Mouse (Mus musculus) embryonic facial prominence, embryonic 15.5 days (tissue): ENCODE data around the gene Hmg20b. TPM values are rescaled to one million over a fixed set of nuclear protein-coding genes. Genes with fewer than 3 reads are reported as not detected.

Experiments used
- ATAC-seq: fragments of 200-750 bp; cut with Nextera tagmentation; 2 replicates; pipeline ENCODE4 v1.8.0; 2017; ENCODE audit warnings: low read depth, moderate TSS enrichment; ENCODE audit not compliant: insufficient number of reproducible peaks, low FRiP score, low TSS enrichment
- H3K27ac ChIP-seq: fragments of 300-500 bp; sonication (generic); replicated peaks from 2 replicates; pipeline ENCODE4 v1.5.1; 2015; ENCODE audit warnings: mild to moderate bottlenecking, inconsistent platforms
- H3K27me3 ChIP-seq: fragments of 300-500 bp; sonication (generic); 2 replicates; pipeline ENCODE4 v1.6.1; 2015; ENCODE audit warnings: inconsistent platforms
- H3K36me3 ChIP-seq: fragments of 300-500 bp; sonication (generic); 2 replicates; pipeline ENCODE4 v1.6.1; 2015; ENCODE audit warnings: mild to moderate bottlenecking, inconsistent platforms
- H3K4me1 ChIP-seq: fragments of 300-500 bp; sonication (generic); 2 replicates; pipeline ENCODE4 v1.6.1; 2015; ENCODE audit warnings: inconsistent platforms
- H3K4me2 ChIP-seq: fragments of 300-500 bp; sonication (generic); replicated peaks from 2 replicates; pipeline ENCODE4 v1.6.1; 2015; ENCODE audit warnings: mild to moderate bottlenecking, inconsistent platforms
- H3K4me3 ChIP-seq: fragments of 300-500 bp; sonication (generic); replicated peaks from 2 replicates; pipeline ENCODE4 v1.5.1; 2015; ENCODE audit warnings: mild to moderate bottlenecking, inconsistent platforms
- H3K9ac ChIP-seq: fragments of 300-500 bp; sonication (generic); 2 replicates; pipeline ENCODE4 v1.6.1; 2015; ENCODE audit warnings: inconsistent platforms
- H3K9me3 ChIP-seq: fragments of 300-500 bp; sonication (generic); replicated peaks from 2 replicates; pipeline ENCODE4 v1.6.1; 2016; ENCODE audit warnings: inconsistent platforms
- WGBS: fragments of 180-500 bp; shearing (Covaris S2); methylation state at CpG from one replicate; pipeline ENCODE4 v1.1.7; 2015; 5-methylcytosine and 5-hydroxymethylcytosine counted together
- microRNA-seq: library from miRNA; unstranded; fragments of <30 nt; microRNA quantifications from one replicate; pipeline ENCODE4, GENCODE M21; 2016; ENCODE audit warnings: borderline number of aligned reads
- polyA plus RNA-seq: library from polyadenylated mRNA; unstranded; fragments of >200 nt; fragmentation: Nextera tagmentation; extraction: Ambion mirVana; gene quantifications from 2 replicates; pipeline ENCODE4 v1.2.1, GENCODE M21; 2015

The Hmg20b gene
- polyA plus RNA-seq, 1 experiment from 2014 or later = 96.1 TPM

- H3K4me3 ChIP-seq = no peak overlapping the region
- peaks cover 30% of the 10 kb centered on the region for H3K4me1 ChIP-seq
- no peaks in the 10 kb centered on the region for H3K27me3 ChIP-seq
- no peak overlapping the region for H3K9ac ChIP-seq
- 0 out of 2 replicates have a peak overlapping the region, but pooled peaks have one; percentile 3 for H3K27ac ChIP-seq
- H3K9me3 ChIP-seq = no peaks in the 10 kb centered on the region
- 41% methylated on average over 14 of the region's 14 CpGs for WGBS
- no peak for ATAC-seq
- peaks cover 23% of the 10 kb centered on the region for H3K36me3 ChIP-seq
- no peak overlapping the region; the same call in 1 of the 2 replicates for H3K4me2 ChIP-seq
These were observed 47.5 kb downstream of the Hmg20b start for GRCm38 (mm10) chr10:81302781-81303218.

- Histone ChIP-seq H3K4me2 (no peak overlapping the region), H3K36me3 (peaks cover 18% of the 10 kb centered on the region), H3K4me3 (no peak overlapping the region), H3K4me1 (peaks cover 33% of the 10 kb centered on the region), H3K27me3 (no peaks in the 10 kb centered on the region), H3K27ac (0 out of 2 replicates have a peak overlapping the region, but pooled peaks have one; percentile 3), H3K9me3 (no peaks in the 10 kb centered on the region), H3K9ac (no peak overlapping the region)
- 62% methylated on average over 4 of the region's 4 CpGs for WGBS
- no peak for ATAC-seq
These were observed 48.0 kb downstream of the Hmg20b start for GRCm38 (mm10) chr10:81302288-81302687.

- Histone ChIP-seq H3K9ac (no peak overlapping the region), H3K9me3 (no peaks in the 10 kb centered on the region), H3K27ac (no peak overlapping the region), H3K4me2 (no peak overlapping the region), H3K4me1 (peaks cover 37% of the 10 kb centered on the region), H3K36me3 (peaks cover 9% of the 10 kb centered on the region), H3K4me3 (no peak overlapping the region), H3K27me3 (no peaks in the 10 kb centered on the region)
- WGBS = 80% methylated on average over 9 of the region's 9 CpGs
- no peak for ATAC-seq
These were observed 49.0 kb downstream of the Hmg20b start for GRCm38 (mm10) chr10:81301321-81301720.

DNA sequence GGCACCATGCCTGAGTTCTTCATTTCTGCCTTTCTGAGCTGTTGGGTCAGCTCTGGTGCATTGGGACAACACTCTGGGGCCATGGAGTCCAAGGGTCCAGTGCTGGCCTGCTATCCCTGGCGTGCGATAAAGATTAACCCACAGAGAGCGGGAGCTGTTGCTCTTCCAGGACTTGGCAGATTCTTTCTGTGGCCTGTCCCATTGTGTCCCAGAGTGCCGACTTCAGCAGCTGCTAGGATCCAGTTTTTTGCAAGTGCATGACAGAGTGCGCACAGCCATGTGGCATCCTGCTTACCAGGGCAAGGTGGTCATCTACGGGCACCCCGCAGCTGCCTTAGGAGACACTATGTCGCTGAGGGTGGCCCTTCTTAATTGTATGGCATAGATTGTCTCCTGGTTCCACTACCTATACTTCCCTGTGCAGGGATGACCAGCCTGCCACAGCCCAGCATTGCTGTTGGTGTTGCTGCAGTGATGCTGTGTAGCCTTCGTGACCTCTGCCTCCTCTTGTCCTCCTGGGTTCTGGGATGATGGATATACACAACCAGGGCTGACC is 49.9 kb downstream of the Hmg20b start:
- Histone ChIP-seq H3K27me3 (no peaks in the 10 kb centered on the region), H3K36me3 (no peaks in the 10 kb centered on the region), H3K4me1 (peaks cover 43% of the 10 kb centered on the region), H3K4me2 (no peak overlapping the region), H3K4me3 (no peak overlapping the region), H3K27ac (no peak overlapping the region), H3K9ac (no peak overlapping the region), H3K9me3 (no peaks in the 10 kb centered on the region)
- no peak for ATAC-seq
- WGBS = 86% methylated on average over 9 of the region's 9 CpGs

- Histone ChIP-seq H3K4me3 (no peak overlapping the region), H3K9me3 (no peaks in the 10 kb centered on the region), H3K27ac (no peak overlapping the region), H3K4me1 (peaks cover 49% of the 10 kb centered on the region), H3K4me2 (no peak overlapping the region), H3K9ac (no peak overlapping the region), H3K27me3 (no peaks in the 10 kb centered on the region), H3K36me3 (no peaks in the 10 kb centered on the region)
- 85% methylated on average over 14 of the region's 14 CpGs for WGBS
- no peak for ATAC-seq
These were observed 50.5 kb downstream of the Hmg20b start for GRCm38 (mm10) chr10:81299585-81300351.

DNA sequence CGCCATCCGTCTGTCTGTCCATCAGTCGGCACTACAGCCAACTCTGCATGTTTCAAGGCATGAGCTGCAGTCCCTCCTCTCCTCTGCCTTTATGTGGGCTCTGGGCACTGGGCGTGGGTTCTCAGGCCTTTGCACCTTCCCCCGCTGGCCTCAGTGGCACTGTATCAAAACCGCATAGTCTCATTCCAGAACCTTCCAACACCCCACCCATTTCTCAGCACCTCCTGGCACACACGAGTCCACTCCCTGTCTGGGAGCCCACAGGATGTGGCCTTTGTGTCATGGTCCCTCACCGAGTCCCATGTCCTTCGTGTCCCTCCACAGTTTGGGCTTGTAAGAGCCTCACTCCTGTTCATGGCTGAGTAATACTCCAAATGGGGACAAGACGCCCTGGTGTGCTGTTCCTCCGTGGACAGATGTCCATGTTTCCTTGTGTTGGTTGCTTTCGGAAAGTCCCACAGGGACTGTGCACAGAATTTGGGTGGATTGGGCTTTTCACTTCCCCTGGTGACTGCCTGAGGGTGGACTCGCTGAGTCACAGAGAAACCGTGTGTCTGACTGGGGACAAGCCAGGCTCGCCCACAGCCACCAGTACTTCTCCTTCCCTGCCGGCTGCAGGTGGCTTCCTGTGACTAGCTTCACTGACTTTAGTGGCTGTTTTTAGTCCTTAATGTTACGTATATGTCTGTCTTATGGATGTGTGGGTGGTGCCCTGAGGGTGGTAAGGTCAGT is 51.7 kb downstream of the Hmg20b start:
- H3K9me3 ChIP-seq = no peaks in the 10 kb centered on the region
- H3K27me3 ChIP-seq = no peaks in the 10 kb centered on the region
- H3K4me1 ChIP-seq = peaks cover 60% of the 10 kb centered on the region
- H3K9ac ChIP-seq = no peak overlapping the region
- H3K4me3 ChIP-seq = no peak overlapping the region
- ATAC-seq = no peak
- H3K36me3 ChIP-seq = no peaks in the 10 kb centered on the region
- WGBS = 93% methylated on average over 17 of the region's 17 CpGs
- no peak overlapping the region for H3K4me2 ChIP-seq
- H3K27ac ChIP-seq = no peak overlapping the region

DNA sequence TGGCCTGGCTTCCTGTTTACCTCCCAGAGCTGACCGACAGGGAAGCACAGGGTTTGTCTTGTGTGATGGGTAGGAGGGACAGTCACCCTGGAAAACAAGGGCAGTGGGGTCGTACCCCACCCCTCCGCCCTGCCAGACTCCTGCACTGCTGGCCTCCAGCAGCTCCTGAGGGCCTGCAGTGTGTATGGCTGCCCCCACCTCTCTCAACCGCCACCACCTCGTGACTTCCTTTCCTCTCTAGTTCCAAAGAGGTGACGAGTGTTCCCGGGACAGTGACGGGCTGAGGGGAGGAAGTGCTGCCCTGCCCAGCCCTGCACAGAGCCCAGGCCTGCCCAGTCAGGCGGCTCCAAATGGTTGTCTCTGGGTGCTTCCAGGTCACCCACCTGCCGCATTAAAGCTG is 52.4 kb downstream of the Hmg20b start:
- no peak for ATAC-seq
- no peak overlapping the region for H3K4me2 ChIP-seq
- H3K4me1 ChIP-seq = peaks cover 56% of the 10 kb centered on the region
- H3K27ac ChIP-seq = peak overlapping the region; percentile 17; the same call in 1 of the 2 replicates
- 54% methylated on average over 10 of the region's 10 CpGs for WGBS
- H3K4me3 ChIP-seq = no peak overlapping the region
- no peaks in the 10 kb centered on the region for H3K27me3 ChIP-seq
- H3K9ac ChIP-seq = no peak overlapping the region
- no peaks in the 10 kb centered on the region for H3K9me3 ChIP-seq
- no peaks in the 10 kb centered on the region for H3K36me3 ChIP-seq

DNA sequence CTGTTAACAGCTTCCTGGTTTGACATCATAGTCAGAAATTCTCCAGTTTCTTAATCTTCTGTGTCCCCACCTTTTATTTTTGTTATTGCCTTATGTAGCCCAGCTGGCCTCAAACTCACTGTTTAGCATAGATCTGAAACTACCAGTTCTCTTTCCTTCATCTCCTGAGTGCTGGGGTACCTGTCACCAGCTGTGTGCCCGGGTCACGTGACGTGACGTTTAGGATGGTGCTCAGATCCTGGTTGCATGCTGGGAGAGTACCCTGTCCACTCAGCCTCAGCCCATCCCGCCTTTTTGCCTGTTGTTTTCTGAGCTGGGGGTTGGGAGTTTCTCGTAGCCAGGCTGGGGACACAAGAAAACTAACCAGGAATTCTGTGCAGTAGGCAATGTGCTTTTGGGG is 53.0 kb downstream of the Hmg20b start:
- H3K9me3 ChIP-seq = no peaks in the 10 kb centered on the region
- H3K4me2 ChIP-seq = no peak overlapping the region
- no peak for ATAC-seq
- 80% methylated on average over 6 of the region's 6 CpGs for WGBS
- no peak overlapping the region for H3K9ac ChIP-seq
- 0 out of 2 replicates have a peak overlapping the region, but pooled peaks have one; percentile 17 for H3K27ac ChIP-seq
- no peaks in the 10 kb centered on the region for H3K27me3 ChIP-seq
- no peak overlapping the region for H3K4me3 ChIP-seq
- peaks cover 50% of the 10 kb centered on the region for H3K4me1 ChIP-seq
- no peaks in the 10 kb centered on the region for H3K36me3 ChIP-seq

Small RNA genes lying within 50 kb of the gene (microRNA-seq; reads per million reads assigned to microRNA genes)
- not detected for gene Mir6913

Other genes with a start within 250 kb of the Hmg20b start
- 189 and 197 TPM in 2 replicates for gene Map2k2, start 244.6 kb downstream of the Hmg20b start, polyA plus RNA-seq
- gene Zbtb7a, start 215.3 kb downstream of the Hmg20b start, polyA plus RNA-seq = 57.6 and 59.4 TPM in 2 replicates
- gene Pias4, start 182.6 kb downstream of the Hmg20b start, polyA plus RNA-seq = 52.0 and 52.7 TPM in 2 replicates
- 654 and 688 TPM in 2 replicates for gene Eef2, start 173.8 kb downstream of the Hmg20b start, polyA plus RNA-seq
- 65.4 and 67.7 TPM in 2 replicates for gene Dapk3, start 167.5 kb downstream of the Hmg20b start, polyA plus RNA-seq
- 0.13 and 0.21 TPM in 2 replicates for gene 4930442H23Rik, start 166.6 kb downstream of the Hmg20b start, polyA plus RNA-seq
- 0.36 and 0.54 TPM in 2 replicates for gene Nmrk2, start 148.4 kb downstream of the Hmg20b start, polyA plus RNA-seq
- gene Atcay, start 119.6 kb downstream of the Hmg20b start, polyA plus RNA-seq = 0.47 and 0.69 TPM in 2 replicates
- 13.7 and 16.0 TPM in 2 replicates for gene Zfr2, start 117.3 kb downstream of the Hmg20b start, polyA plus RNA-seq
- 7.1 and 9.1 TPM in 2 replicates for gene Matk, start 97.5 kb downstream of the Hmg20b start, polyA plus RNA-seq
- 199 and 203 TPM in 2 replicates for gene Mrpl54, start 83.5 kb downstream of the Hmg20b start, polyA plus RNA-seq
- gene Apba3, start 83.5 kb downstream of the Hmg20b start, polyA plus RNA-seq = 70.9 and 77.4 TPM in 2 replicates
- gene Tjp3, start 58.9 kb downstream of the Hmg20b start, polyA plus RNA-seq = 15.1 and 22.6 TPM in 2 replicates
- gene Pip5k1c, start 57.5 kb downstream of the Hmg20b start, polyA plus RNA-seq = 51.1 and 53.8 TPM in 2 replicates
- 41.4 and 44.0 TPM in 2 replicates for gene Cactin, start 29.4 kb downstream of the Hmg20b start, polyA plus RNA-seq
- gene Tbxa2r, start 21.7 kb downstream of the Hmg20b start, polyA plus RNA-seq = 13.2 and 14.2 TPM in 2 replicates
- gene Gipc3, start 7.2 kb downstream of the Hmg20b start, polyA plus RNA-seq = 0.29 and 0.35 TPM in 2 replicates
- 15.8 and 16.2 TPM in 2 replicates for gene Mfsd12, start 7.0 kb upstream of the Hmg20b start, polyA plus RNA-seq
- 0.73 and 1.3 TPM in 2 replicates for gene 4930404N11Rik, start 15.3 kb upstream of the Hmg20b start, polyA plus RNA-seq
- 98.8 and 102 TPM in 2 replicates for gene Fzr1, start 28.0 kb upstream of the Hmg20b start, polyA plus RNA-seq
- gene Dohh, start 33.9 kb upstream of the Hmg20b start, polyA plus RNA-seq = 83.1 and 85.2 TPM in 2 replicates
- gene Gm48551, start 34.0 kb upstream of the Hmg20b start, polyA plus RNA-seq = 3.1 and 3.2 TPM in 2 replicates
- 1.6 and 2.9 TPM in 2 replicates for gene Gm48552, start 38.5 kb upstream of the Hmg20b start, polyA plus RNA-seq
- 5.0 and 8.3 TPM in 2 replicates for gene Smim24, start 42.6 kb upstream of the Hmg20b start, polyA plus RNA-seq
- 138 and 139 TPM in 2 replicates for gene Nfic, start 105.2 kb upstream of the Hmg20b start, polyA plus RNA-seq
- 1.4 and 1.6 TPM in 2 replicates for gene Celf5, start 132.2 kb upstream of the Hmg20b start, polyA plus RNA-seq
- 81.9 and 89.1 TPM in 2 replicates for gene Ncln, start 145.9 kb upstream of the Hmg20b start, polyA plus RNA-seq
- gene S1pr4, start 149.7 kb upstream of the Hmg20b start, polyA plus RNA-seq = 0.77 and 1.1 TPM in 2 replicates
- 4.9 and 6.4 TPM in 2 replicates for gene Gna15, start 173.7 kb upstream of the Hmg20b start, polyA plus RNA-seq
- gene Gna11, start 194.7 kb upstream of the Hmg20b start, polyA plus RNA-seq = 89.1 and 89.2 TPM in 2 replicates
- 642 and 649 TPM in 2 replicates for gene Aes, start 209.0 kb upstream of the Hmg20b start, polyA plus RNA-seq
- 63.1 and 73.7 TPM in 2 replicates for gene Tle2, start 224.1 kb upstream of the Hmg20b start, polyA plus RNA-seq